Mouse (Mus musculus) midbrain, embryonic 13.5 days (tissue): Measurements from ENCODE around the gene Etv2. TPM values are rescaled to one million over a fixed set of nuclear protein-coding genes. Genes with fewer than 3 reads are reported as not detected.

Source experiments
- ATAC-seq: fragments of 200-750 bp; cut with Nextera tagmentation; 2 replicates; pipeline ENCODE4 v1.8.0; 2017; ENCODE audit warnings: mild to moderate bottlenecking, moderate TSS enrichment, moderate library complexity
- H3K27ac ChIP-seq: fragments of 300-500 bp; sonication (generic); 2 replicates; pipeline ENCODE4 v1.5.1; 2015; ENCODE audit warnings: inconsistent platforms, mild to moderate bottlenecking, moderate library complexity
- H3K27me3 ChIP-seq: fragments of 300-500 bp; sonication (generic); 2 replicates; pipeline ENCODE4 v1.6.1; 2015; ENCODE audit warnings: mild to moderate bottlenecking, inconsistent platforms
- H3K36me3 ChIP-seq: fragments of 300-500 bp; sonication (generic); 2 replicates; pipeline ENCODE4 v1.6.1; 2015; ENCODE audit warnings: mild to moderate bottlenecking, inconsistent platforms
- H3K4me1 ChIP-seq: fragments of 300-500 bp; sonication (generic); replicated peaks from 2 replicates; pipeline ENCODE4 v1.6.1; 2015; ENCODE audit warnings: inconsistent platforms
- H3K4me2 ChIP-seq: fragments of 300-500 bp; sonication (generic); replicated peaks from 2 replicates; pipeline ENCODE4 v1.6.1; 2015; ENCODE audit warnings: moderate library complexity, mild to moderate bottlenecking, inconsistent platforms
- H3K4me3 ChIP-seq: fragments of 300-500 bp; sonication (generic); replicated peaks from 2 replicates; pipeline ENCODE4 v1.5.1; 2015; ENCODE audit warnings: mild to moderate bottlenecking, inconsistent platforms
- H3K9ac ChIP-seq: fragments of 300-500 bp; sonication (generic); replicated peaks from 2 replicates; pipeline ENCODE4 v1.6.1; 2015; ENCODE audit warnings: mild to moderate bottlenecking, inconsistent platforms
- H3K9me3 ChIP-seq: fragments of 300-500 bp; sonication (generic); 2 replicates; pipeline ENCODE4 v1.6.1; 2016; ENCODE audit warnings: mild to moderate bottlenecking, inconsistent platforms
- WGBS: fragments of 180-500 bp; shearing (Covaris S2); methylation state at CpG from one replicate; pipeline ENCODE4 v1.1.7; 2015; 5-methylcytosine and 5-hydroxymethylcytosine counted together
- polyA plus RNA-seq: library from polyadenylated mRNA; unstranded; fragments of >200 nt; fragmentation: Nextera tagmentation; extraction: Ambion mirVana; gene quantifications from 2 replicates; pipeline ENCODE4 v1.2.1, GENCODE M21; 2015

Etv2 gene
- not detected in 2 replicates for polyA plus RNA-seq

DNA sequence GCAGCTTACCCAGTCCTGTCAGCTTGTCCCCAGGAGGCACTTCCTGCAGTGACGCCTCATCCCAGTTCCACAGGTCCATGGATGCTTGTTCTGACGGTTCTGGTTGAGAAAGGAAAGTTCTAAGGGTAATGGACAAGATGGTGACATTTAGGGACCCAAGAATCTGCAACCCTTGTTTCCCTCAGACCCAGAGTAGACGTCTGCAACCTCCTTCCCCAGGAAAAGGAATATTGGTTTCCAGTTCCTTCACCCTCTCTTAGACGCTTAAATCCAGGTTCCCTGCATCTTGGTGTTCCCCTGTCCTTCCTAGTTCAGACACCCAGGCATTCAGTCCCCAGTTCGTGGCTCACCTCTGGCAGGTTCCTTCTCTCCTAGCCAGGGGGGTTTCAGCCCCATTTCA is at the start of gene Etv2:
Etv2 (minus strand) TSS at position 101 of the 400 bp plus-strand sequence.
- H3K36me3 ChIP-seq, result peaks cover 11% of the 10 kb centered on the region
- peaks cover 65% of the 10 kb centered on the region for H3K27me3 ChIP-seq
- peak within 1 kb of the TSS; percentile 36 for H3K4me2 ChIP-seq
- 3% methylated on average over 5 of the region's 5 CpGs for WGBS
- H3K9ac ChIP-seq, result no peak within 1 kb of the TSS
- peaks cover 6% of the 10 kb centered on the region for H3K4me1 ChIP-seq
- H3K4me3 ChIP-seq, result 0 out of 2 replicates have a peak within 1 kb of the TSS, but pooled peaks have one; percentile 4
- H3K9me3 ChIP-seq, result no peaks in the 10 kb centered on the region
- no peak within 1 kb of the TSS for H3K27ac ChIP-seq
- no peak for ATAC-seq

GRCm38 (mm10) chr7:30683425-30683824 is 47.8 kb upstream of the Etv2 start:
- 88% methylated on average over 2 of the region's 2 CpGs for WGBS
- Histone ChIP-seq H3K9me3 (no peaks in the 10 kb centered on the region), H3K4me3 (no peak overlapping the region), H3K4me2 (no peak overlapping the region), H3K27ac (no peak overlapping the region), H3K4me1 (no peaks in the 10 kb centered on the region), H3K36me3 (no peaks in the 10 kb centered on the region), H3K9ac (no peak overlapping the region), H3K27me3 (peaks cover 20% of the 10 kb centered on the region)
- ATAC-seq, result no peak

GRCm38 (mm10) chr7:30681897-30682296 is 46.2 kb upstream of the Etv2 start:
- no peaks in the 10 kb centered on the region for H3K4me1 ChIP-seq
- H3K27ac ChIP-seq, result no peak overlapping the region
- no peaks in the 10 kb centered on the region for H3K9me3 ChIP-seq
- H3K4me2 ChIP-seq, result no peak overlapping the region
- ATAC-seq, result no peak
- H3K36me3 ChIP-seq, result no peaks in the 10 kb centered on the region
- 69% methylated on average over 5 of the region's 5 CpGs for WGBS
- H3K9ac ChIP-seq, result no peak overlapping the region
- no peak overlapping the region for H3K4me3 ChIP-seq
- peaks cover 5% of the 10 kb centered on the region; the same call in 1 of the 2 replicates for H3K27me3 ChIP-seq

- Histone ChIP-seq H3K27me3 (no peaks in the 10 kb centered on the region), H3K4me1 (no peaks in the 10 kb centered on the region), H3K4me3 (no peak overlapping the region), H3K9me3 (no peaks in the 10 kb centered on the region), H3K27ac (no peak overlapping the region), H3K36me3 (no peaks in the 10 kb centered on the region), H3K4me2 (no peak overlapping the region), H3K9ac (no peak overlapping the region)
- 65% methylated on average over 5 of the region's 5 CpGs for WGBS
- ATAC-seq, result no peak
Measured at GRCm38 (mm10) chr7:30678263-30678975, 42.8 kb upstream of the Etv2 start.

- H3K9me3 ChIP-seq, result no peaks in the 10 kb centered on the region
- H3K36me3 ChIP-seq, result no peaks in the 10 kb centered on the region
- no peak for ATAC-seq
- WGBS, result 71% methylated on average over 9 of the region's 9 CpGs
- no peak within 1 kb of the TSS for H3K4me3 ChIP-seq
- no peak within 1 kb of the TSS for H3K27ac ChIP-seq
- H3K9ac ChIP-seq, result no peak within 1 kb of the TSS
- H3K4me2 ChIP-seq, result no peak within 1 kb of the TSS
- H3K4me1 ChIP-seq, result no peaks in the 10 kb centered on the region
- H3K27me3 ChIP-seq, result peaks cover 6% of the 10 kb centered on the region; the same call in 1 of the 2 replicates
Measured at GRCm38 (mm10) chr7:30671480-30671879, 35.8 kb upstream of the Etv2 start, which contains the start of gene Pmis2. Gene Pmis2, minus strand, starts transcription at chr7:30671605.

GRCm38 (mm10) chr7:30669229-30669628 is 33.6 kb upstream of the Etv2 start:
- Histone ChIP-seq H3K9ac (no peak overlapping the region), H3K27me3 (peaks cover 6% of the 10 kb centered on the region; the same call in 1 of the 2 replicates), H3K9me3 (no peaks in the 10 kb centered on the region), H3K4me2 (no peak overlapping the region), H3K4me3 (no peak overlapping the region), H3K36me3 (no peaks in the 10 kb centered on the region), H3K4me1 (peaks cover 10% of the 10 kb centered on the region), H3K27ac (no peak overlapping the region)
- ATAC-seq, result no peak
- 39% methylated on average over 3 of the region's 3 CpGs for WGBS

DNA sequence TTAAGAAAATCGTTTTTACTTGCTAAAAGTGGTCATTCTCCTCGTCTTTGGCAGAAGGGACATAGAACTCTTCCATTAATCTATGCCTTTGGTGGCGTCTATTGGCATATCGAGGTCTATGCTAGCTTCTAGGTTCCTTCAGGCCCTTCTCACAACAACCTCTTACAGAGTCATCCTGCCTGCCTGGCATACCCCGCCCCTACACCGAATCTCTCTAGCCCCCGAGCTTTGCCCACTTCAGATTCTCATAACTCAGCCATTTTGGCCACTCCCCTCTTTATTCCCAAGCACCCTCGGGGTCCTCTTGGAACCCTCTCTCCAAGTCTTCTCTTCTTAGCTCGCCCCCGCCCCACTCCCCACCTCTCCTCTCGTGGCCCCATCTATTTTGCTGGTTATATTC is 29.7 kb upstream of the Etv2 start:
- Histone ChIP-seq H3K27me3 (peaks cover 6% of the 10 kb centered on the region; the same call in 1 of the 2 replicates), H3K4me3 (peak overlapping the region; percentile 62), H3K27ac (peak overlapping the region; percentile 72), H3K9ac (peak overlapping the region; percentile 73), H3K36me3 (peaks cover 15% of the 10 kb centered on the region; the same call in 1 of the 2 replicates), H3K4me2 (peak overlapping the region; percentile 85), H3K9me3 (no peaks in the 10 kb centered on the region), H3K4me1 (peaks cover 14% of the 10 kb centered on the region)
- WGBS, result 6% methylated on average over 11 of the region's 11 CpGs
- ATAC-seq, result peak; percentile 80

- H3K4me1 ChIP-seq, result peaks cover 14% of the 10 kb centered on the region
- peak within 1 kb of the TSS; percentile 62 for H3K4me3 ChIP-seq
- H3K9me3 ChIP-seq, result no peaks in the 10 kb centered on the region
- under 1% methylated on average over 34 of the region's 34 CpGs for WGBS
- peaks cover 22% of the 10 kb centered on the region for H3K36me3 ChIP-seq
- H3K27ac ChIP-seq, result peak within 1 kb of the TSS; percentile 72
- H3K9ac ChIP-seq, result peak within 1 kb of the TSS; percentile 73
- peaks cover 6% of the 10 kb centered on the region; the same call in 1 of the 2 replicates for H3K27me3 ChIP-seq
- peak within 1 kb of the TSS; percentile 85 for H3K4me2 ChIP-seq
- ATAC-seq, result peak; percentile 97
Measured at GRCm38 (mm10) chr7:30664529-30665200, 29.0 kb upstream of the Etv2 start, which contains the start of gene Haus5. Gene Haus5, minus strand, starts transcription at chr7:30664994.

DNA sequence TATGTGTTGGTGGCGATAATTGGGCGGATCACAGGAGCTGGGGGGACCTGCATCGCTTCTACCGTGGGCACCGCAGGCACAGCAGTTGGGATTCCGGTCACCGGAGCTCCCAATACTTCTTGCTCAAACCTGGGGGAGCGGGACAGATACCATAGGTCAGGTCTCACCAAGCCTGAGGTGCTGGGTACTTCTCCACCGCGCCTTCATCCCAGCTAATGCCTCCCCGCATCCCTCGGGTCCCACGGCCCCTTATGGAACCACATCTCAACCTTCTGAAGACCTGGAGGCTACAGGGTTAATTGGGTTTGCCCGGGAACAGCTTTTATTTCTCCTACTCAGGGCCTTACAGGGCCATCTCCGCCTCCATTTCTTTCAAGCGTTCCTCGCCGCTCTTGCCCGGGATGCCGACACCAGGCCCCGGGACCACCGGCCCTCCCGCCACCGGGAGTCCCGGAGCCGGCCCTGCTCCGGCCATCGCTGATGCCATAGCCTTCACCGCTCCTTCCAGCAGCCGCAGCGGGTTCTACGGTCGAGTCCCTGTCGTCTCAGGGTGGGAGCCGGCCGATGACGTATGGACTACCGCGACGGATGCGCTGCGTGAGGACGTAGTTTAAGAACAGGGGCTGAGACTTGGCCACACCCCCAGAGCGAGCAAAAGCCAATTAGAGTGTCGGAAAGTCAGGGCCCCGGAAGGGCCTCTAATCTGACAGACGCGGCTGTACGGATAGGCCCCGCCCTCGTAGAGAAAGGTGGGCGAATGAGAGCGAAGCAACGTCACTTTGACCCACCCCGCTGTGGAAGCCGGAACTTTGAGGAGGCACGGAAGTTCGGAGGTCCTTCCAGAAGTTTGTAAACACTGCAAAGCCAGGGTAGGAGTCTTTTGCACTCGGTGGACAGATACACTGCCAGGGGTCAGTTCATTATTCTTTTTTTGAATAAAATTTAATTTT is 14.2 kb upstream of the Etv2 start, which contains the start of gene Rbm42:
Rbm42 (minus strand) TSS at position 727 of the 950 bp plus-strand sequence.
- WGBS, result 2% methylated on average over 59 of the region's 59 CpGs
- peak within 1 kb of the TSS; percentile 97 for H3K4me2 ChIP-seq
- H3K27me3 ChIP-seq, result no peaks in the 10 kb centered on the region
- H3K4me3 ChIP-seq, result peak within 1 kb of the TSS; percentile 88
- H3K27ac ChIP-seq, result peak within 1 kb of the TSS; percentile 77
- peak within 1 kb of the TSS; percentile 90 for H3K9ac ChIP-seq
- H3K4me1 ChIP-seq, result peaks cover 15% of the 10 kb centered on the region
- no peaks in the 10 kb centered on the region for H3K9me3 ChIP-seq
- peaks cover 63% of the 10 kb centered on the region for H3K36me3 ChIP-seq
- ATAC-seq, result peak; percentile 99

GRCm38 (mm10) chr7:30639083-30639482 is 3.4 kb upstream of the Etv2 start:
- H3K9me3 ChIP-seq, result no peaks in the 10 kb centered on the region
- H3K9ac ChIP-seq, result no peak overlapping the region
- H3K4me3 ChIP-seq, result no peak overlapping the region
- H3K27ac ChIP-seq, result no peak overlapping the region
- ATAC-seq, result no peak
- no peak overlapping the region for H3K4me2 ChIP-seq
- 37% methylated on average over 4 of the region's 4 CpGs for WGBS
- peaks cover 6% of the 10 kb centered on the region for H3K4me1 ChIP-seq
- H3K36me3 ChIP-seq, result peaks cover 45% of the 10 kb centered on the region
- peaks cover 37% of the 10 kb centered on the region for H3K27me3 ChIP-seq

DNA sequence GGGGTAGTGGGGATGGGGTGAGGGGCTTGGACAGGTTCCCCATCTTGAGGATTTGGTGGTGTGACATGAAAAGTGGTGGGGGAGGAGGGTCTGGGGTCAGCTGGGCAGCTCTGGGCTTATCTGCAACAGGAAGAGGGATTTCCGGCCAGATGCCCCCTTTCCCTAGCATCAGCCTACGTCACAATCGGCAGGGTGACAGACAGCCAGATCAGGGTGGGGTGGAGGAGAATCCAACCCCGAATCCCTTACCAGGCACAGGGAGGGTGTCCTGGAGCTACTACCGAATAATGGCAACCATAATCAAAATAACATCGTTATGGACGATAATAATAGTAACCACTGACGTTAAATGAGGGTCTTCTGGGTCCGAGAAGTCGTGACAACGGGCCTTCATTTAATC is 743 bp upstream of the Etv2 start:
- H3K36me3 ChIP-seq, result peaks cover 18% of the 10 kb centered on the region
- no peak for ATAC-seq
- H3K27ac ChIP-seq, result no peak overlapping the region
- no peak overlapping the region for H3K4me3 ChIP-seq
- H3K9ac ChIP-seq, result no peak overlapping the region
- no peak overlapping the region for H3K4me2 ChIP-seq
- peaks cover 6% of the 10 kb centered on the region for H3K4me1 ChIP-seq
- 25% methylated on average over 11 of the region's 11 CpGs for WGBS
- H3K27me3 ChIP-seq, result peaks cover 64% of the 10 kb centered on the region
- H3K9me3 ChIP-seq, result no peaks in the 10 kb centered on the region
